Mouse (Mus musculus) kidney, postnatal 36 days (tissue): ENCODE measurements around the gene Pet100.
"Not testable (repeated sequence)": the region's sequence is repeated elsewhere in the genome, so short reads cannot be mapped to it uniquely, and the experiment has no call there.

Experiments used
- DNase-seq, 2 experiments: peaks; one replicate each; pipeline ENCODE4 v3.0.0; 2021 to 2022; ENCODE audit warnings: mixed read lengths in 2 of 2

Pet100 gene

DNA sequence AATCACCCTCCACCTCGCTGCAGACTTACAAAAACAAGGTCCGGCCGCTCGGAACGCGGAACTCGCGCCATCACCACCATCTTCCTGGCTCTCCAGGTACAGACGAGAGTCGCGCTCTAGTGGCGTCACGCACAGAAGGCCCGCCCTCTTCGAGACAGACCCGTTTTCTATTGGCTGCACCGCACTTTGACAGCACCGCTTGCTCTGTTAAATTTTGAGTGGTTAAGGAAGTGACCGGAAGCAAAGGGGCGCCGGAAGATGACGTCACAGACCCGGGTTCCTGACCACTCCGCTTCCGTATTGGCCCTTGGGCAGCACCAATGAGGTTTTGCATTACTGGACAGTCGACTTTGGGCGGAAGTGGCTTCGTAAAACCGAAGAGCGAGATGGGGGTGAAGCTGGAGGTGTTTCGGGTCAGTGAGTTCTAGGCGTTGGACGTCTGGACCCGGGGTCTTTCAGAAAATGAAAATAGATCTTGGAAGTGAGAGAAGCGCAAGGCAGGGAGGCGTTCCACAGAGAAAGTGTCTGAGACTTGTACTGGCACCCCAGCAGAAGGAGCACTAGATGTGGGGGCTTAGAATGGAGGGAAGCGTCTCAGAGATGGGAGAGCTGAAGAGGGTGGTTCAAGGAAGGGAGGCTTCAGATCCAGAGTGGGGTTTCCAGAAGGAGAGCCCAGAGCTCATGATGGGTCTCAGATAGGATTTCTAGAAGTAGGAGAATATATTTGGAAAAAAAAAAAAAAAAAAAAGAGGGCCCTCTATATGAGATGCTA, at the start of gene Pet100, which contains the start of gene Xab2:
TSS of gene Pet100 (plus strand) at position 350 of the 772 bp plus-strand sequence.
TSS of gene Xab2 (minus strand) at position 118 of the 772 bp plus-strand sequence.
- DNase-seq: peak; percentile 99

DNA sequence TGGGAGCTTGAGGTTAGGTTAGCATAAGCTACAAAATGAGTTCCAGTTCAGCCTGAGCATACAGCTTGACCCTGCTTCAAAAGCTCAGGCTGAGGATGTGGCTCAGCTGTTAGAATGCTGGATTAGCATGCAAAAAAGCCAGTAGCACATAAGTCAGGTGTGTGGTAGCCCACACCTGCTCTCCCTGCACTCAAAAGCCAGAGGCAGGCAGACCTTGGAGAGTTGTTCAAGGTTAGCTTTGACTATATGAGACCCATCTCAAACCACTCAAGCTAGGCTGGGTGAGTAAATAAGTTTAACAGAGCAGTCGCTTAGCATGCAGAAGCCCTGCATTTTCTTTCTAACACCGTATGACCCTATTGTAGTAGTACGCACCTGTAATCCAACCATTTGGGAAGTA, 46.8 kb upstream of the Pet100 start:
- no peak for DNase-seq

DNA sequence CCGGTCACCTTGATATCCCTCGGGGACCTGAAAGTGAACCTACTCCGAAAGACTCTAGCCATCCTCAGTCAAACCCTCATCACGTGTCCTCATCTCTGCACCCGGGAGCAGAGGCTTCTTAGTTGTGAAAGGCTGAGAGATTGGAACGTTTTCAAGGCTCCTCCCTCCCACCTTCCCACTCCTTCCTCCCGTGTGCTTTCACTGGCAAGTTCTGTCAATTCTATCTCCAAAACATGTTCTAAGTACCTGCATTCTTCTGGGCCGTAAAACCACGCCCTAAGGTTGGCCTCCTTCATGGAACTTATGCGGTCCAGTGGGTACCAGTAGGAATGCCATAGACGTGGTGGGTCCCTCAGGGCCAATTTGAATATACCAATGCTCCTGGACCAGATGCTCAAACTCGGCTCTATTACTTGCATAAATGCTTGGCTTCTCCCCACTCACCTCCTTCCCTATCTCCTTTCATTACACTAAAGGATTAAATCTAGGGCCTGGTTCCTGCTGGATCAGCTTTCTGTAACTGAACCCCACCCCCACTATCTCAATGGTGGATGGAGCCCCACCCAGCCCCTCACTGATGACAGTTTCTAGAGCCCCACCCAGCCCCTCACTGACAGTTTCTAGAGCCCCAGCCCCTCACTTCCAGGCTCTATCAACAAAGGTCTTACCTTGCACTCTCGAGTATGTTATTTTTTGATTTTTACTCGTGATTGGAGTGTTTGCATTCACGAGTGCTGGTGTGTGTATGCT, 45.0 kb upstream of the Pet100 start:
- no peak for DNase-seq

DNA sequence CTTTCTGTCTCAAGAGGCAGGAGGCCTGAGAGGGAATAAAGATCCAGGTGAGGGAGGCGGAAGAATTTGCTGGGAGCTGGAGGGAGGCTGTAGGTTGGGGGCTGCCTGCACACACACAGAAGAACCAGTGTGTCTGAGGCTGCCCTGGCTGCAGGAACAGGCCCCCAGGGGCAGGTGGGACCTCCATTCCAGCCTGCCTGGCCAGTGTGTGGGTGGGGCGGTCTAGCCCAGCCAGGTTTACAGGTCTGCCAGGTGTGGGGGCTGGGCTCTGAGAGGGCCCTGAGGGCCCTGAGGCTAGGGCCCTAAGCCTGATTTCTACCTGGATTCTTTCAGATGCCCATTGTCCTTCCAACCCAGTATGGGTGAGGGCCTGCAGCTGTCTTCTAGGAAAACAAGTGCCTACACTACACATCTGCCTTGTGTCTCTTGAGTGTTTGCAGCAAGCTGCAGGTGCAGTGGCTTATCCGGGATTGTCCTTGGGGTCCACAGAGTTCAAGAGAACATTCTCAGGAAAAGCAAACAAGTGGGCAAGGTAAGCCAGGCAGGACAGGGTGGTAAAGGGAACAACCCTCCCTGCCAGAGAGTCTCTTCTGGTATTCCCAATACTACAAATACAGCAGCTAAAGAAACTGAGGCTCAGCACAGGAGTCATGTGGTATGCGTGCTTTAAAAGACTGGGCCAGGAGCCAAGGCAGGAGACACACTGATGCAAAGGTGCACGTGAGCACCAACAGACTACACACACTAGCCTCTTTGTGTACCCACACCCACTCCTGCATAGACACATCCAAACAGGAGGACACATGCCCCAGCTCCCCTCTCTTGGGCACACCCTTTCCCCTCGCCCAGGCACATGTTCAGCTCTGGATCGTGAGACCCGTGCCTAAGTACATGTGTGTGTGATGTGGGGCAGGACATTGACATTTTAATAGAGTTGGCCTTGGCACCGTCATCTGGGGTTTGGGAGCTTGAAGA, 41.7 kb upstream of the Pet100 start:
- no peak for DNase-seq

DNA sequence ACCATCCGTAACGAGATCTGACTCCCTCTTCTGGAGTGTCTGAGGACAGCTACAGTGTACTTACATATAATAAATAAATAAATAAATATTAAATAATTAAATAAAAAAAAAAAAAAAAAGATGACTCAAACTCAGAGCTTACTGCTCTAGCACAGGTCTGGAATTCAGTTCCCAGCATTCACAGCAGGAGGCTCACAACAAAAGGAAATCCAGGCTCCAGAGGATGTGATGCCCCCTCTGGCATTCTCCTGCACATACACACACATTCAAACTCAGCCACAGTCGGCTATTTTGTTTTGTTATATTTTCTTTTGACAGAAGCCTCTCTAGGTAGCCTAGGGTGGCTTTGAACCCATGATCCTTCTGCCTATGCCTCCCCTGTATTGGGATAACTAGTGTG, 39.4 kb upstream of the Pet100 start:
- DNase-seq: not testable (repeated sequence)

DNA sequence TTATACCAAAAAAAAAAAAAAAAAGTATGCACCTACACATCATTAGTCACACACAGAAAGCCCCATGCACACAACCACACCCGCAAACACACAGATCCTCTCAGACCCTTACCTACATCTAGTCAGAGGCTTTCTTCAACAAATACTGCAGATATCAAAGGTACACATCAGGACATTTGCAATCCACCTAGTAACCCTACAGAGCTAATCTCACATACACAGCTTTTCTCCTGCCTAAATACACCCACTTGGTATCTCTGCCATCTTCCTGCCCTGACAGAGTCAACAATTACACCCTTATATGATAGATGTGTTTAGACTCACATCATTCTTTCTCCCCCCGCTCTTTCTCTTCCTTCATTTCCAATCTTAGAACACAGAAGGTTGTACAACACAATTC, 34.9 kb upstream of the Pet100 start:
- no peak for DNase-seq

DNA sequence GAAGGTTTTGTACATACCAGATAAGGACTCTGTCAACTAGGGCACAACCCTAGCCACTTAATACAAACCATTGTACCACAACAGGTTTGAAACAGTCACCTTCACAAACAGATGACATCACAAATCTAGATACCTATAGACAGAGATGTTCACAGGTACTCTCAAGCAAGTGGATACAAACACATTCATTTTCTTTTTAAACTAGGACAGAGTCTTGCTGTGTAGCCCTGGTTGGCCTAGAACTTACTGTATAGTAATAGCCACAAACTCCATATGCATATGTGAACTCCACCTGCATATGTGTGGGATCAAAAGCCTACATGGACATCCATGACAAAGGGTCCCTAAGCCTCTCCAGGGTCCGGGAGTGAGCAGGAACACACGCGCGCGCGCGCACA, 34.4 kb upstream of the Pet100 start, which contains the start of gene Camsap3:
TSS of gene Camsap3 (plus strand) at position 301 of the 398 bp plus-strand sequence.
- no peak for DNase-seq

DNA sequence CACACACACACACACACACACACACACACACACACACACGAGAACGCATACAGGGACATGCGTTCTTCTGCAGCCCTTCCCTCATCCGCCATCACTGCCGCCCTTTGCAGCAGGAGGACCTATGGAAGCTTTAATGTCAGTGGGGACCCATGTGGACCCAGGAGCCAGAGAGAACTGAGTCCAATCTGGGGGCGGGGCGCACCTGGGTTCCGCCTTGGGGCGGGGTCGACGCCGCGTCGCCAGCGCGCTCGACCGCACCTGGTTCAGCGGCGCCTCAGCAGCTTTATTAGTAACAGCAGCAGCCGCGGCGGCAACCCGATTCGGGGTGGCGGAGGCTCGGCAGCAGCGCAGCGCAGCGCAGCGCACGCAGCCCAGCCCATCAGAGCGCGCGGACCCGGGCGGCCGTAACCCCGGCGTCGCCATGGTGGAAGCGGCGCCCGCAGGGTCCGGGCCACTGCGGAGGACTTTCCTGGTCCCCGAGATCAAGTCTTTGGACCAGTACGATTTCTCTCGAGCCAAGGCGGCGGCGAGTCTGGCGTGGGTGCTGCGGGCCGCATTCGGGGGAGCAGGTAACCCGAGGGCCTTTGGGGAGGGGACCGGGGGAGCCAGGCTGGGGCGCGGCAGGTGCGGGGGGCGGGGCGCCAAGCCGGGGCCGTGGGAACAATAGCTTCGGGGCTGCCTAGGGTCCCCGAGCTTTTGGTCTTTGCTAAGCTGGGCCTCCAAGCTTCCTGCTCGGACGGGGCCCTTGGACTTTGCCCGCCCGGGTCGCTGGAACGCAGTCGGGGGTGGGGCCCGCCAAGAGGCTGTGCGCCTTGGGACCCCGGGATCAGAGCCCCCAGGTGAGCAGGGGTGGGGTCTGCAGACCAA, 33.7 kb upstream of the Pet100 start:
- DNase-seq: peak; percentile 84 to 92

DNA sequence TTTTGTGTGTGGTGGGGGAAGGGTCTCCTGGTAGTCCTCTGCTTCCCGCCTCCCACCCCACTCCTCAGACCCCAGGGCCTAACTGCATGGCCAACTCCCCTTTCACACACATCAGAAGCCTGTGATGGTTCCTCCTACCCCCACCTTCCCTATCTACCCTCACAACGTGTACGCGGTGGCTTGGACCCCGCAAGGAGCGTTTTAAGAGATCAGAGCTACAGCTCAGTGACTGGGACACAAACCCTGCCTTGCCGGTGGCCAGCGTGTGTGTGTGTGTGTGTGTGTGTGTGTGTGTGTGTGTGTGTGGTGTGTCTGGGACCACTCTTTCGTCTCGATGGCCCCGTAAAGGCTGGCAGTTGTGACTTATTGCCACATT, 33.1 kb upstream of the Pet100 start:
- DNase-seq: peak in 1 of 2 experiments; percentile 27

DNA sequence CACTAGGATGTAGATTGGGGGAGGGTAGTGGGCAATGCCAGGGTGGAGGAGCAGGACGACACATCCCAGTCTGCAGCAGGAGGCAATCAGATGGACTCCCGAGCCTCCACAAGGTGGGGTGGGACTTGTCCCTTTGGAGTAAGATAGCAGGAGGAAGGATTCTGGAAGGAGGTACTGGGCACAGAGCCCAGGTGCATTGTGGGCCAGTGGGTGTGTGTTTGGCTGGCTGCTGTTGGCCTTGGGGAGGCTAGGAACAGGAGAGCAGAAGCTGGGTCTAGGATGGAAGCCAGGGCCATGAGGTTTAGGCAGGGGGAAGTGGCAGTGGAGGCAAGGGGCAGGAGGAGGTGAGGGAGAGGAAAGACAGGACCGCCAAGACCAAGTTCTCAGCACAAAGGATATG, 27.9 kb upstream of the Pet100 start:
- DNase-seq: peak; percentile 20 to 68

DNA sequence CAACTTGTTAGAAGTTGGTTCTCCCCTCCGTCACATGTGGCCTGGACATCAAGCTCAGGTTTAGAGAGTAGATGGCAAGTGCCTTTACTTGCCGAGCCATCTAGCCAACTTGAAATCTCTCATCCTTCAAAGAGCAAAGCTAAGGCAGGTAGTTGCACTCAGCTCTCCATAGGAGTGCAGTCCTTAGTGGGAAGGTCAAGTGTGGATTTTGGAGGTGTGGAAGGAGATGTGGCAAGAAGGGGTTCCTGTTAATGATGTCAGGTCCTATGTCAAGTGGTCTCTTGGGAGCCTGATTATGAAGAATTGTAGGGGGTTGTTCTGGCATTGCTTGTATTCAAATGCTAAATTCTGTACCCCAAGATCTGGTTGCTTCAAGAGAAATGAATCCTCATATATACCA, 26.9 kb upstream of the Pet100 start:
- DNase-seq: no peak

DNA sequence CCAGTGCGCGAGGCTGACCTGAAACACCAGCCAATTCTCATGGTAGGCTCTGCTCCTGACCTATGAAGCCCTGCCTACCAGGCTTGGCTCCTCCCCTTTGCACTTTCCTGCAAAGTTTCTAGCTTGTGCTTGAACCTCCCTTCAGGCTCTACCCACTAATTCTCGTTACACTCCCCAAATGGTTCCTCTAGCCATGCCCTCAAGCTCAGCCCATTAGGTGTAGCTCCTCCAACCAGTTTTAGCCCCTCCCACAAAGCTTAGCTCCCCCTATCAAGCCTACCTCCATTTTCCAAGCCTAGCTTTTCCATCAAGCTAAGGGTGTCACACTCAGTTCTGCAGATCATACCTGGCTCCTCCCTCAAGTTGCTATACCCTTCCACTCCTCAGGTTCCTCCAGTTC, 23.3 kb upstream of the Pet100 start:
- DNase-seq: no peak

DNA sequence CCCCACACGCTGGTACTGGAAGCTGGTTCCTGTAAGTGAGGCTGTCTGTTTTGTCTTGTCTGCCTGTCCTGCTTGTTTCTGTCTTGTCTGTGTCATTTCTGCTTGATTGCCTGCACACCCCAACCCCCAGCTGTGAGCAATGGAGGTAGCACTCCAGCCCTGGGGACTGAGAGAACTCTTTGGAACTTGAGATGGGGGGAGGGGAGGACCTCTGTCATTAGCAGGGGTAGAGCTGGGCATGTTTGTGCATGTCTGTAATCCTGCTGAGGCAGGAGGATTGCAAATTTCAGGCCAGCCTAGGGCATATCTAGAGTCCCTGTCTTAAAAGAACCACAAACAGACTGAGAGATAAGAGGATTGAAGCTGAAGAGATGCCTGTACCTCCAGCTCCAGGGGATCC, 22.1 kb upstream of the Pet100 start:
- no peak for DNase-seq

DNA sequence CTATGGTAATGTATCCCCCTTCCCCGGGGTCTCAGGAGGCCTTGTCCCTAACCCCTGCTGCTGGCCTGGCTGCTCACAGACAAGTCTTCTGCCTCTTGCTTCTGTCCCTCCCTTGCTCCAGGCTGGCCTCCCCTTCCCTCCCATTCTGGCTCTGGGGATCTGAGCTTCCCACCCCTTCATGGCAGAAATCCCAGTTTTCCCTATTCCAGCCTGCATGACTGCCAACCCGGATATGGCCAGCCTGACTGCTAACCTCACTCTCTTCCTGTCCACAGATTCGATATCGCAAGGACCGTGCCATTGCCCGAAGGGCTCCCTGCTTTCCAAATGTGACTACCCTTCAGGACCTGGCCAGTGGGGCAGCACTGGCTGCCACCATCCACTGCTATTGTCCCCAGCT, 20.9 kb upstream of the Pet100 start:
- peak; percentile 29 to 40 for DNase-seq

DNA sequence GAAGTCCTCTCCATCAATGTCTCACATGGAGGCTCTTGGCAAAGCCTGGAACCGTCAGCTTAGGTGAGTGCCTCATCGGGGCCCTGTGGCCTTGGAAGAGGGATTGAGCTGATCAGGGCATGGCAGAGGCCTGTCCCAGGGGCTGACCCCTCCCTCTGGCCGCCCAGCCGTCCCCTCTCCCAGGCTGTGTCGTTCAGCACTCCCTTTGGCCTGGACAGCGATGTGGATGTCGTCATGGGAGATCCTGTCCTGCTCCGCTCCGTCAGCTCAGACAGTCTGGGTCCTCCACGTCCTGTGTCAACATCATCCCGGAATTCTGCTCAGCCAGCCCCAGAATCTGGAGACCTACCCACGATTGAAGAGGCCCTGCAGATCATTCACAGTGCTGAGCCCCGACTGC, 17.9 kb upstream of the Pet100 start:
- no peak for DNase-seq

DNA sequence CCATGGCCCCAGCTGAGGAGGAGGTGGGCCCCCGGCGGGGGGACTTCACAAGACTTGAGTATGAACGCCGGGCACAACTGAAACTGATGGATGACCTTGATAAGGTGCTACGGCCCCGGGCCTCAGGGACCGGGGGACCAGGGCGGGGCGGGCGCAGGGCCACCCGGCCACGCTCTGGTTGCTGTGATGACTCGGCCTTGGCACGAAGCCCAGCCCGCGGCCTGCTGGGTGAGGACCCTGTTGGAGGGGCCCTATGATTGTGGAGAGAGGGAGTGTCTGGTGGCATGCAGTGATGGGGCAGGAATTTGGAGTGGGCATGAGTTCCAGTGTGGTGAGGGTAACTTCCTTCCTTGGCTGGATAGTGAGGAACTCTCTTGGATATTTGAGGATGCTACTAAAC, 14.8 kb upstream of the Pet100 start:
- DNase-seq: peak in 1 of 2 experiments; percentile 61

DNA sequence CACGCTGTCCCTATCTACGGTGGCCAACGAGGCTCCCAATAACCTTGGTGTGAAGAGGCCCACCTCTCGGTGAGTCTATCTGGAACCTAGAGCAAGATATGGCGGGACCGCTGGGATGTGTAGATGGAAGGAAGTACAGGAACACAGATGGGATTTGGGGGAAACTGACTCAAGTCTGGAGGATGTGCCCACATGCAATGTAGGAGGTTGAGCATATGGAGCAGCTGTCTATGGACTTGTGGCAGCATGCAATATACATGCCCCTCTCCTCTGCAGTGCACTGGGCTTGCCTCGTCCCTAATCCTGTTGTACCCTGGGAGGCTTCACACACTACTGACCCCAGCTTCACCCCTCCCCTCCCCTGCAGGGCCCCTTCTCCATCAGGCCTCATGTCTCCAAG, 13.5 kb upstream of the Pet100 start:
- DNase-seq: no peak

DNA sequence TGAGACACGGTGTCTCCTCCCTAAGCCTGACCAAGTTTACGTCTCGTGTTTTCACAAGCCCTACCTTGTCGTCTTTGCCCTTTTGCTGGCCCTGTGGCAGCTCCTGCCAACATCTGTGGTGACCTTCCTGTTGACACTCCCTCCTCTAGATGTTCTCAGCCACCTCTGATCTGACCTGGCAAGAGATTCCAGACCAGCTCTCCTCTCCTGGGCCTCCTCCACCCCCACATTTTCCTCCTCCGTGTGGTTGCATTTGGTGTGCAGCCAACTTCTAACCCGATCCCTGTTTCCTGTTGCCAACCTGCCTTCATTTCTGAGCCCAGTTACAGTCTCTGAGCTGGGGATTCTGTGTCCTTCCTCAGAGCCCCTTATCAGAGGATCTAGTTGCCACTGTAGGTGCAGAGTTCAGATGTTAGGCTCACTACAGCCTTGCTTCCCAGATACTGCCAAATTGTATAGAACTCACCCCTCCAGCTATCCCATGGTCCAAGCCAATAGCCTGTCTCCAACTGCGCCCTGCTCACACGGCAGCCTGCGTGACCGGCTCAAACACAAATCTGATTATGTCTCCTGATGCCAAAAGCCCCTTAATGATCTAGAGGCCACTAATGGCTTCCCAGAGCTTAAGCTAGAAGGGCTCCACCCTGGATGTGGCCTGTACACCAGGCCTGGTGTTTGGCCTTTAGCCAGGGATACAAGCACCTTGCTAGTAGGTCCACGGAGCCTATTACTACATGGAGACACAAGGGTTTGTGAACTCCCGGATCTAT, 12.1 kb upstream of the Pet100 start:
- peak; percentile 53 to 59 for DNase-seq

DNA sequence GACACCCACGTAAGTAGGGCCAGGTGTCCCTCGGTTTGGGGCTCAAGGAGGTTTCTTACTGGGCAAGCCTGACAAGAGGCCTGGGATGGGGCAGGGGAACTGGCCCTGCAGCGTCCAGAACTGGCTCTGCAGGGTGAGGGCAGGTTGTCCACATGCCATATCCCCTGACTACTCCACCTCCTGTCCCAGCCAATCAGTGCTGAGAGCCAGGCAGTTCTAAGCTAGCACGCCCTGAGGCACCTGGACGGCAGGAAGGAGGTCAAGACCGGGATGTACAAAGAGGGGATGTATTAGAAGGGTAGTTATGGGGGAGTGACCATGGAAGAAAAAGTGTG, 11.6 kb upstream of the Pet100 start:
- DNase-seq: peak; percentile 77 to 83

DNA sequence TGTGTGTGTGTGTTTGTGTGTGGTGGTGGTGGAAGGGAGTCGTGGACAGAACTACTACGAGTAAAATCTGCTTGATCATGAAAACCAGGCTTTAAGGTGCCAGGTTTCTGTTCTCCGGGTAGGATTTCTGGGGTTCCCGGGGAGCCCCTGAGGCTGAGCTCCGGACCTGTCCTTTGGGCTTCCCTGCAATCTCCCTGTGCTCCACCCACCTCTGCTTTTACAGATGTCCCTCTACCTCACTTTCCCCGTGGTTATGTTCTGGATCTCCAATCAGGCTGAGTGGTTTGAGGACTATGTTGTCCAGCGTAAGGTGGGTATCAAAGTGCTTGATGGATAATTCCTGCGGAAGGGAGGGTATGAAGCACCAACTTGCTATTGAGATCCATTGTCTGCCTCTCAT, 771 bp downstream of the Pet100 start:
- DNase-seq: no peak

DNA sequence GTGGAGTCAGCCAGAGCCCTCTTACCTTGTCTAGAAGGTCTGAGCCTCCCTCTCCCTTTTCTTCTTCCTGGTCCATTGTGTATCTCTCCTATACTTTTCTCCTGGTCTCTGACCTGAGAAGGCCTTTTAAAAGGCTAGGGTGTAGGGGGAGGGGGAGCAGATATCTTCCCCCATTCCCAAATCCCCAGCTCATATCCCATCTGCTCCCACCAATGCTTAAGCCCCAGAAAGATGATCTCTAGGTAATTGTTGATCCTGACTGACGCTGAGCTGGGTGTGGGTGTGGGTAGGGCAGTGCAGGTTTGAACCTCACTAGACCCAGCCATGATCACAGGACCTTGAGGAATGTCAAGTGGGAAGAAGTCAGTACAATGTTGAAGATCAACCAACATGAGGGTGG, 4.1 kb downstream of the Pet100 start, which contains the start of gene Pcp2:
TSS of gene Pcp2 (minus strand) at position 101 of the 400 bp plus-strand sequence.
- no peak for DNase-seq
